Mouse (Mus musculus) heart, embryonic 12.5 days (tissue): ENCODE measurements around the gene Prep. TPM values are rescaled to one million over a fixed set of nuclear protein-coding genes. Genes with fewer than 3 reads are reported as not detected.
"Not testable (repeated sequence)": the region's sequence is repeated elsewhere in the genome, so short reads cannot be mapped to it uniquely, and the experiment has no call there.

Source experiments
- ATAC-seq: fragments of 200-750 bp; cut with Nextera tagmentation; 2 replicates; pipeline ENCODE4 v1.8.0; 2017; ENCODE audit warnings: moderate TSS enrichment, moderate library complexity; ENCODE audit not compliant: insufficient number of reproducible peaks, low FRiP score
- H3K27ac ChIP-seq: fragments of 300-500 bp; sonication (generic); 2 replicates; pipeline ENCODE4 v1.5.1; 2016; ENCODE audit warnings: mild to moderate bottlenecking, moderate library complexity; ENCODE audit not compliant: poor library complexity, severe bottlenecking
- H3K27me3 ChIP-seq: fragments of 300-500 bp; sonication (generic); replicated peaks from 2 replicates; pipeline ENCODE4 v1.6.1; 2016; ENCODE audit warnings: mild to moderate bottlenecking, moderate library complexity
- H3K36me3 ChIP-seq: fragments of 300-500 bp; sonication (generic); 2 replicates; pipeline ENCODE4 v1.6.1; 2016; ENCODE audit warnings: mild to moderate bottlenecking, moderate library complexity
- H3K4me1 ChIP-seq: fragments of 300-500 bp; sonication (generic); replicated peaks from 2 replicates; pipeline ENCODE4 v1.6.1; 2016; ENCODE audit warnings: mild to moderate bottlenecking
- H3K4me2 ChIP-seq: fragments of 300-500 bp; sonication (generic); 2 replicates; pipeline ENCODE4 v1.6.1; 2016; ENCODE audit warnings: mild to moderate bottlenecking, moderate library complexity
- H3K4me3 ChIP-seq: fragments of 300-500 bp; sonication (generic); 2 replicates; pipeline ENCODE4 v1.5.1; 2016; ENCODE audit warnings: mild to moderate bottlenecking
- H3K9ac ChIP-seq: fragments of 300-500 bp; sonication (generic); 2 replicates; pipeline ENCODE4 v1.6.1; 2016; ENCODE audit warnings: mild to moderate bottlenecking, moderate library complexity
- H3K9me3 ChIP-seq: fragments of 300-500 bp; sonication (generic); replicated peaks from 2 replicates; pipeline ENCODE4 v1.6.1; 2016; ENCODE audit warnings: mild to moderate bottlenecking, moderate library complexity
- WGBS: fragments of 180-500 bp; shearing (Covaris S2); methylation state at CpG from one replicate; pipeline ENCODE4 v1.1.7; 2016; 5-methylcytosine and 5-hydroxymethylcytosine counted together
- polyA plus RNA-seq: library from polyadenylated mRNA; unstranded; fragments of >200 nt; fragmentation: Nextera tagmentation; extraction: Ambion mirVana; gene quantifications from 2 replicates; pipeline ENCODE4 v1.2.1, GENCODE M21; 2016

Gene Prep
- polyA plus RNA-seq, 1 experiment from 2014 or later, result 29.9 TPM

DNA sequence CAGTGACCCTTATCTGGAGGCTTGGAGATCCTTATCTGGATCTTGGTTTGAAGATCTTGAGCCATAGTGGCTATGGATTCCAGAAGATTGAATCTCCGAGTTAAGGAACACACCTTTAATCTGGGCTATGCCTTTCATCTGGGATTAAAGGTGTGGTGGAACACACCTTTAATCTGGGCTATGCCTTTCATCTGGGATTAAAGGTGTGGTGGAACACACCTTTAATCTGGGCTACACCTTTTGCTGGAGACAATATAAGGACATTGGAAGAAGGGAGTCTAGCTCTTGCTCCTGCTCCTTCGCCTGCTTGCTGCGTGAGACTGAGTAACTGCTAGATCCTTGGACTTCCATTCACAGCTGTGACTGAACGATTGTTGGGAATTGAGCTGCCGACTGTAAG, 110.8 kb downstream of the Prep start, which contains the start of gene Popdc3:
Popdc3 (plus strand) TSS at position 301 of the 400 bp plus-strand sequence.
- ATAC-seq, H3K9me3 ChIP-seq: not testable (repeated sequence)
- 100% methylated on average over 2 of the region's 5 CpGs for WGBS

DNA sequence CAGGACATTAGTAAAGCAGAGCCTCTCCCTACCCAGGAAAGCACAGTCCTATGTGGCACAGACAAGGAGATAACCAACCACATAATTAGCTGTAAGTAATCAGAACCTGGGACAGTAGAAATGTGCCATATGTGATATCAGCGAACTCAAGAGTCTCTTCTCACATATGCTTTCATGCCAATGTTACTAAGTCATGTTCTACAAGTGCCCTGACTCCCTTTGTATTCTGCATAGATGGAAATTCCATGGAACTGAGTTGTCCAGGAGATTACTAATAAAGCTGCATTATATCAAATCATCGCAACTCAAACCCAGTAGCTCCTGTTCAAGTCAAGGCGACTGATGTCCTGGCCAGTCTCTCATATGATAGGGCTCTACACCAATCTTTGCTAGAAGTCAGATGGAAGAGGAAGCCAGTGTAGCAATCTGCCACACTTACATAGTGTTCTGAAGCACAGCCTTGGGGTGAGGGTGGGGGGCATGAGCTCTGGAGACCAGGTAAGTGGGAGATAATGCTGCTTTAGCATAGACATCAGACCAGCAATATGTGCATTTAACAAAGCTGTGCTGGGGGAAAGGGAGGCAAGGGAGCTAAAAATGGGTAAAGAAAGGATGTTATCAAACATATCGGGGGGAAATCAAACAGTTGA, 113.8 kb downstream of the Prep start:
- peak overlapping the region; percentile 80 for H3K27ac ChIP-seq
- 0 out of 2 replicates have a peak, but pooled peaks have one; percentile 42 for ATAC-seq
- no peak overlapping the region for H3K9ac ChIP-seq
- no peaks in the 10 kb centered on the region for H3K27me3 ChIP-seq
- peaks cover 25% of the 10 kb centered on the region for H3K4me1 ChIP-seq
- H3K36me3 ChIP-seq, result no peaks in the 10 kb centered on the region
- H3K9me3 ChIP-seq, result 0 out of 2 replicates have a peak, but pooled peaks cover 2% of the 10 kb centered on the region
- no peak overlapping the region for H3K4me3 ChIP-seq
- no peak overlapping the region for H3K4me2 ChIP-seq
- 38% methylated on average over 4 of the region's 4 CpGs for WGBS

More for the DNA sequence above, 110.8 kb downstream of the Prep start, which contains the start of gene Popdc3:
- H3K27ac ChIP-seq, H3K36me3 ChIP-seq, H3K27me3 ChIP-seq, H3K9ac ChIP-seq, H3K4me3 ChIP-seq, H3K4me2 ChIP-seq: not testable (repeated sequence)
- peaks cover 21% of the 10 kb centered on the region for H3K4me1 ChIP-seq

GRCm38 (mm10) chr10:45181344-45181743, 114.3 kb downstream of the Prep start:
- ATAC-seq, result peak; percentile 68; the same call in 1 of the 2 replicates
- Histone ChIP-seq H3K9me3 (0 out of 2 replicates have a peak, but pooled peaks cover 2% of the 10 kb centered on the region), H3K9ac (no peak overlapping the region), H3K4me2 (no peak overlapping the region), H3K4me1 (peaks cover 27% of the 10 kb centered on the region), H3K4me3 (no peak overlapping the region), H3K27me3 (no peaks in the 10 kb centered on the region), H3K27ac (peak overlapping the region; percentile 80), H3K36me3 (no peaks in the 10 kb centered on the region)
- WGBS, result 37% methylated on average over 3 of the region's 3 CpGs

- ATAC-seq, result no peak
- Histone ChIP-seq H3K27ac (no peak overlapping the region), H3K9ac (no peak overlapping the region), H3K9me3 (no peaks in the 10 kb centered on the region), H3K4me3 (no peak overlapping the region), H3K36me3 (no peaks in the 10 kb centered on the region), H3K4me2 (no peak overlapping the region), H3K27me3 (no peaks in the 10 kb centered on the region), H3K4me1 (peaks cover 28% of the 10 kb centered on the region)
- WGBS, result 61% methylated on average over 2 of the region's 2 CpGs
Measured at GRCm38 (mm10) chr10:45185457-45185856, 118.5 kb downstream of the Prep start.

DNA sequence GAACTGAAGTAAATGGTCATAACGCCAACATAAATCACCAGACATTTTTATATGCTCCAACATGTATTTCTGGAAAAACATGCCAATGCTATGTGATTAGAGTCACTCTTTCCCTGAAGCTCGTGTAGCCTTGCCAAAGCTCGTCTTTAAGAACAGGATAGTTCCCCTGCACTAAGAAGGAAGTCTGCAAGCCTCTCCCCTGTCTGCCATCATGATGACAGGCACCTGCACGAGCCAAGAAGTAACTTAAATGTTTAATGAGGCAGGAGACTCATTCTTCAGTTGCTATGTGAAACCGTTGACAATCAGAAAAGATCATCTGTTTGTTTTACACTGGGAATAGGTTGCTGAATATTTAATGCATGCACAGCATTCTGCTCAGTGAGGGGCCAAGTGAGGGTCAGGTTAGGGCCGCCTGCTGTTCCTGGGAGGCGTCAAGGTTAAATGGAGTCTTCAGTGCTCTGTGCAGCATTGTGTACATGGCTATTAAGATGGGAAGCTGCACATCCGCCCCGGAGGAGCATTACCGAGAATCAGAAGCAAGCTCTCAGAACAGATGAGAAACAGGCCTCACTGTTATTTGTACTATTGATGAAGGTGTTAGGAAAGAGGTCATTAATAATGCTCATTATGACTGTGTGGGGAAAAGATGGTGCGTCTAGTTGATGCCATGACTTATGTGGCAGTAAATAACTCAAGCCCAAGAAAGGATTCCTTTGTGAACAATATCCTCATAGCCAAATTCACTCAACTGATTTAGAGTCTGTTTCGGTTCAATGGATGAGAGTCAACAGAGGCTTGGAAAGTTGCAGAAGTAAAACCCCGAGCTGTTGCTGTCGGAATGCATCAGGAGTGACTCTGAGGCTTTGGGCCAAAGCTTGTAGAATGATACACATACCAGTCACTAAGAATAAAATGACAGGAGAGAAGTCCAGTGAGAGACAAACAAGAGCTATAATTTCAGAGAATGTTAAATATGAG, 126.6 kb downstream of the Prep start:
- H3K27ac ChIP-seq, result no peak overlapping the region
- ATAC-seq, result no peak

DNA sequence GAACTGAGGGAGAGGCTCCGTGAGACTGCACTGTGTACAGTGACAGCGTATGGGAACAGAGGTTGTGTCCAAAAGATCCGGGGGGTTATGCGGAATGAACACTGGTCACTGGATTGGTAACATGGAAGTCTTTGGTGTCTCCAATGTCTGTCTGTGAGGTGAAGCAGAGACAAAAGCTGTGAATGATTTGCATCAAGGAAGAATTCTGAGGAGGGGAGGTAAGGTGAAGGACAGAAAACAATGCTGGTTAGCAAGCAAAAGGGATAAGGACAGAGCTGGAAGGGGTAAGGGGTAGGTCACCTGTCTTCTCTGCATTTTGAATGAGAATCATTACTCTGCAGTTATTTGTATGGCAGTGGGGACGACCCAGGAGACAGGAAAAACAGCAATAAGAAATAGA, 127.5 kb downstream of the Prep start:
- 83% methylated on average over 5 of the region's 5 CpGs for WGBS
- ATAC-seq, result no peak
- no peaks in the 10 kb centered on the region for H3K27me3 ChIP-seq

More for the DNA sequence above, 126.6 kb downstream of the Prep start:
- WGBS, result 69% methylated on average over 14 of the region's 14 CpGs
- Histone ChIP-seq H3K9ac (no peak overlapping the region), H3K4me1 (peaks cover 3% of the 10 kb centered on the region; the same call in 1 of the 2 replicates), H3K4me2 (no peak overlapping the region), H3K36me3 (no peaks in the 10 kb centered on the region), H3K27me3 (no peaks in the 10 kb centered on the region), H3K9me3 (peaks cover 3% of the 10 kb centered on the region; the same call in 1 of the 2 replicates), H3K4me3 (no peak overlapping the region)

GRCm38 (mm10) chr10:45204582-45204981, 137.6 kb downstream of the Prep start:
- no peaks in the 10 kb centered on the region for H3K36me3 ChIP-seq
- no peak for ATAC-seq
- H3K27me3 ChIP-seq, result no peaks in the 10 kb centered on the region
- no peak overlapping the region for H3K4me2 ChIP-seq
- no peak overlapping the region for H3K4me3 ChIP-seq
- no peaks in the 10 kb centered on the region for H3K4me1 ChIP-seq
- H3K27ac ChIP-seq, result no peak overlapping the region
- 61% methylated on average over 1 of the region's 1 CpGs for WGBS
- no peaks in the 10 kb centered on the region for H3K9me3 ChIP-seq
- no peak overlapping the region for H3K9ac ChIP-seq

More for the DNA sequence above, 127.5 kb downstream of the Prep start:
- Histone ChIP-seq H3K4me2 (no peak overlapping the region), H3K9ac (no peak overlapping the region), H3K36me3 (no peaks in the 10 kb centered on the region), H3K27ac (no peak overlapping the region), H3K4me3 (no peak overlapping the region), H3K4me1 (no peaks in the 10 kb centered on the region), H3K9me3 (peaks cover 3% of the 10 kb centered on the region; the same call in 1 of the 2 replicates)

- Histone ChIP-seq H3K4me2 (no peak overlapping the region), H3K27ac (no peak overlapping the region), H3K4me3 (no peak overlapping the region), H3K36me3 (no peaks in the 10 kb centered on the region), H3K27me3 (no peaks in the 10 kb centered on the region), H3K9me3 (0 out of 2 replicates have a peak, but pooled peaks cover 2% of the 10 kb centered on the region), H3K9ac (no peak overlapping the region), H3K4me1 (no peaks in the 10 kb centered on the region)
- no peak for ATAC-seq
Measured at GRCm38 (mm10) chr10:45210201-45210600, 143.2 kb downstream of the Prep start.

GRCm38 (mm10) chr10:45216676-45217075, 149.7 kb downstream of the Prep start:
- Histone ChIP-seq H3K27ac (peak overlapping the region; percentile 56), H3K9ac (no peak overlapping the region), H3K4me3 (no peak overlapping the region), H3K36me3 (no peaks in the 10 kb centered on the region), H3K9me3 (no peaks in the 10 kb centered on the region), H3K4me2 (no peak overlapping the region), H3K27me3 (no peaks in the 10 kb centered on the region), H3K4me1 (peaks cover 14% of the 10 kb centered on the region)
- no peak for ATAC-seq
- WGBS, result 32% methylated on average over 7 of the region's 7 CpGs
